Mouse (Mus musculus): ENCODE results near the gene Pdcd6ip. TPM values are rescaled to one million over a fixed set of nuclear protein-coding genes. Genes with fewer than 3 reads are reported as not detected.

The Pdcd6ip gene
- polyA plus RNA-seq (2015; fragmentation: Nextera tagmentation; extraction: Ambion mirVana), result 30.9 and 49.9 TPM in 2 replicates

- Histone ChIP-seq H3K9me3 (replicated peaks) (no peaks in the 10 kb centered on the region), H3K4me1 (peaks cover 27% of the 10 kb centered on the region), H3K4me3 (replicated peaks) (peak within 1 kb of the TSS; percentile 95), H3K27me3 (replicated peaks) (no peaks in the 10 kb centered on the region), H3K9ac (replicated peaks) (peak within 1 kb of the TSS; percentile 92), H3K36me3 (no peaks in the 10 kb centered on the region; the same call in 1 of the 2 replicates), H3K27ac (replicated peaks) (peak within 1 kb of the TSS; percentile 82), H3K4me2 (peak within 1 kb of the TSS; percentile 81)
- WGBS, result 1% methylated on average over 76 of the region's 77 CpGs
- peak; percentile 91 for ATAC-seq (ENCODE audit: low FRiP score)
Measured at GRCm38 (mm10) chr9:113707481-113708360, at the start of gene Pdcd6ip. Gene Pdcd6ip (minus strand): TSS chr9:113708259.

GRCm38 (mm10) chr9:113755888-113756719 is 48.0 kb upstream of the Pdcd6ip start:
- WGBS, result 91% methylated on average over 15 of the region's 15 CpGs
- no peaks in the 10 kb centered on the region for H3K9me3 ChIP-seq (replicated peaks)
- H3K27ac ChIP-seq (replicated peaks), result no peak overlapping the region
- no peak for ATAC-seq (ENCODE audit: low FRiP score)
- no peak overlapping the region for H3K9ac ChIP-seq (replicated peaks)
- no peaks in the 10 kb centered on the region for H3K4me1 ChIP-seq
- no peaks in the 10 kb centered on the region for H3K36me3 ChIP-seq
- H3K4me2 ChIP-seq, result no peak overlapping the region
- H3K27me3 ChIP-seq (replicated peaks), result no peaks in the 10 kb centered on the region
- H3K4me3 ChIP-seq (replicated peaks), result no peak overlapping the region

- H3K9me3 ChIP-seq (replicated peaks), result no peaks in the 10 kb centered on the region
- 80% methylated on average over 7 of the region's 7 CpGs for WGBS
- ATAC-seq (ENCODE audit: low FRiP score), result no peak
Measured at GRCm38 (mm10) chr9:113749356-113749755, 41.3 kb upstream of the Pdcd6ip start.

GRCm38 (mm10) chr9:113743291-113743690 is 35.2 kb upstream of the Pdcd6ip start:
- WGBS, result 49% methylated on average over 3 of the region's 3 CpGs
- H3K4me1 ChIP-seq, result peaks cover 12% of the 10 kb centered on the region
- no peak overlapping the region for H3K9ac ChIP-seq (replicated peaks)
- H3K9me3 ChIP-seq (replicated peaks), result no peaks in the 10 kb centered on the region
- no peak overlapping the region for H3K27ac ChIP-seq (replicated peaks)
- no peak overlapping the region for H3K4me2 ChIP-seq
- ATAC-seq (ENCODE audit: low FRiP score), result no peak
- H3K4me3 ChIP-seq (replicated peaks), result no peak overlapping the region
- H3K27me3 ChIP-seq (replicated peaks), result no peaks in the 10 kb centered on the region
- H3K36me3 ChIP-seq, result no peaks in the 10 kb centered on the region

More at GRCm38 (mm10) chr9:113749356-113749755, 41.3 kb upstream of the Pdcd6ip start:
- Histone ChIP-seq H3K27ac (replicated peaks) (no peak overlapping the region), H3K4me3 (replicated peaks) (no peak overlapping the region), H3K4me2 (no peak overlapping the region), H3K27me3 (replicated peaks) (no peaks in the 10 kb centered on the region), H3K4me1 (no peaks in the 10 kb centered on the region), H3K9ac (replicated peaks) (no peak overlapping the region), H3K36me3 (no peaks in the 10 kb centered on the region)

GRCm38 (mm10) chr9:113742361-113742794 is 34.3 kb upstream of the Pdcd6ip start:
- 5% methylated on average over 17 of the region's 17 CpGs for WGBS
- H3K9ac ChIP-seq (replicated peaks), result peak overlapping the region; percentile 72; the same call in 1 of the 2 replicates
- peaks cover 12% of the 10 kb centered on the region for H3K4me1 ChIP-seq
- no peaks in the 10 kb centered on the region for H3K9me3 ChIP-seq (replicated peaks)
- H3K4me3 ChIP-seq (replicated peaks), result peak overlapping the region; percentile 99
- H3K27me3 ChIP-seq (replicated peaks), result no peaks in the 10 kb centered on the region
- no peaks in the 10 kb centered on the region for H3K36me3 ChIP-seq
- peak overlapping the region; percentile 92 for H3K4me2 ChIP-seq
- ATAC-seq (ENCODE audit: low FRiP score), result 0 out of 2 replicates have a peak, but pooled peaks have one; percentile 30
- H3K27ac ChIP-seq (replicated peaks), result no peak overlapping the region

GRCm38 (mm10) chr9:113741637-113742137 is 33.6 kb upstream of the Pdcd6ip start:
- under 1% methylated on average over 64 of the region's 64 CpGs for WGBS
- H3K4me1 ChIP-seq, result peaks cover 12% of the 10 kb centered on the region
- H3K4me3 ChIP-seq (replicated peaks), result peak overlapping the region; percentile 99
- peak overlapping the region; percentile 81 for H3K27ac ChIP-seq (replicated peaks)
- H3K9ac ChIP-seq (replicated peaks), result peak overlapping the region; percentile 72
- H3K4me2 ChIP-seq, result peak overlapping the region; percentile 92
- H3K9me3 ChIP-seq (replicated peaks), result no peaks in the 10 kb centered on the region
- peak; percentile 78 for ATAC-seq (ENCODE audit: low FRiP score)
- no peaks in the 10 kb centered on the region for H3K27me3 ChIP-seq (replicated peaks)
- H3K36me3 ChIP-seq, result no peaks in the 10 kb centered on the region

- Histone ChIP-seq H3K4me2 (peak within 1 kb of the TSS; percentile 92), H3K27me3 (replicated peaks) (no peaks in the 10 kb centered on the region), H3K4me1 (peaks cover 12% of the 10 kb centered on the region), H3K9ac (replicated peaks) (peak within 1 kb of the TSS; percentile 72), H3K36me3 (no peaks in the 10 kb centered on the region), H3K9me3 (replicated peaks) (no peaks in the 10 kb centered on the region), H3K4me3 (replicated peaks) (peak within 1 kb of the TSS; percentile 99), H3K27ac (replicated peaks) (peak within 1 kb of the TSS; percentile 81)
- under 1% methylated on average over 62 of the region's 63 CpGs for WGBS
- ATAC-seq (ENCODE audit: low FRiP score), result peak; percentile 94
Measured at GRCm38 (mm10) chr9:113741108-113741636, 33.1 kb upstream of the Pdcd6ip start, which contains the start of gene Clasp2. Gene Clasp2 (plus strand): TSS chr9:113741473.

GRCm38 (mm10) chr9:113738941-113739340 is 30.9 kb upstream of the Pdcd6ip start:
- H3K4me2 ChIP-seq, result no peak overlapping the region
- H3K4me1 ChIP-seq, result peaks cover 12% of the 10 kb centered on the region
- H3K27me3 ChIP-seq (replicated peaks), result no peaks in the 10 kb centered on the region
- H3K9ac ChIP-seq (replicated peaks), result no peak overlapping the region
- 81% methylated on average over 6 of the region's 6 CpGs for WGBS
- H3K27ac ChIP-seq (replicated peaks), result no peak overlapping the region
- no peaks in the 10 kb centered on the region for H3K9me3 ChIP-seq (replicated peaks)
- no peaks in the 10 kb centered on the region for H3K36me3 ChIP-seq
- ATAC-seq (ENCODE audit: low FRiP score), result no peak
- no peak overlapping the region for H3K4me3 ChIP-seq (replicated peaks)

- no peak overlapping the region for H3K4me3 ChIP-seq (replicated peaks)
- no peak overlapping the region for H3K4me2 ChIP-seq
- no peaks in the 10 kb centered on the region for H3K36me3 ChIP-seq
- H3K27ac ChIP-seq (replicated peaks), result no peak overlapping the region
- no peak overlapping the region for H3K9ac ChIP-seq (replicated peaks)
- WGBS, result 76% methylated on average over 9 of the region's 9 CpGs
- ATAC-seq (ENCODE audit: low FRiP score), result no peak
- no peaks in the 10 kb centered on the region for H3K27me3 ChIP-seq (replicated peaks)
- peaks cover 12% of the 10 kb centered on the region for H3K4me1 ChIP-seq
- no peaks in the 10 kb centered on the region for H3K9me3 ChIP-seq (replicated peaks)
Measured at GRCm38 (mm10) chr9:113738021-113738420, 30.0 kb upstream of the Pdcd6ip start.

- no peak overlapping the region for H3K4me2 ChIP-seq
- no peak overlapping the region for H3K27ac ChIP-seq (replicated peaks)
Measured at GRCm38 (mm10) chr9:113735920-113736319, 27.9 kb upstream of the Pdcd6ip start.

GRCm38 (mm10) chr9:113731540-113731939 is 23.5 kb upstream of the Pdcd6ip start:
- ATAC-seq (ENCODE audit: low FRiP score), result no peak
- no peak overlapping the region for H3K27ac ChIP-seq (replicated peaks)
- no peaks in the 10 kb centered on the region for H3K27me3 ChIP-seq (replicated peaks)
- no peaks in the 10 kb centered on the region for H3K9me3 ChIP-seq (replicated peaks)
- no peak overlapping the region for H3K9ac ChIP-seq (replicated peaks)
- WGBS, result 74% methylated on average over 3 of the region's 3 CpGs
- H3K4me2 ChIP-seq, result no peak overlapping the region
- H3K4me3 ChIP-seq (replicated peaks), result no peak overlapping the region
- no peaks in the 10 kb centered on the region for H3K36me3 ChIP-seq
- H3K4me1 ChIP-seq, result no peaks in the 10 kb centered on the region

More at GRCm38 (mm10) chr9:113735920-113736319, 27.9 kb upstream of the Pdcd6ip start:
- H3K9me3 ChIP-seq (replicated peaks), result no peaks in the 10 kb centered on the region
- H3K4me3 ChIP-seq (replicated peaks), result no peak overlapping the region
- no peaks in the 10 kb centered on the region for H3K27me3 ChIP-seq (replicated peaks)
- ATAC-seq (ENCODE audit: low FRiP score), result no peak
- no peak overlapping the region for H3K9ac ChIP-seq (replicated peaks)
- H3K4me1 ChIP-seq, result peaks cover 6% of the 10 kb centered on the region
- H3K36me3 ChIP-seq, result no peaks in the 10 kb centered on the region
